8 mouse cellular contexts compared by ENCODE assay signal in genomic region chr15:64434502-64434901, GRCm38 (mm10).
DNase-seq lines count a peak whose midpoint lies in the region; ATAC-seq lines count a peak whose summit lies in the region.
"Had no signal": no experiment of that assay in that cellular context is flagged by ENCODE, and none has a peak within 500 bp of the region (broad histone marks: within the 10 kb centered on the region; RNA-seq: fewer than 3 reads in every experiment).

No protein-coding gene starts in this region.

- ATAC-seq in neural tube, embryonic 11.5 days (ENCODE audit: insufficient read depth, low FRiP score, low TSS enrichment), result 0 out of 2 replicates have a peak, but pooled peaks have one; percentile 35
- ATAC-seq in forebrain, embryonic 12.5 days (ENCODE audit: low FRiP score), result peak; percentile 70; the same call in 1 of the 2 replicates
- ATAC-seq in megakaryocyte-erythroid progenitor cell, adult 5-6 weeks (replicated peaks; ENCODE audit: low FRiP score, low TSS enrichment, poor library complexity, severe bottlenecking), result no peak

- H3K9ac ChIP-seq in neural tube, embryonic 11.5 days (ENCODE audit: low read length), result no peak overlapping the region
- H3K9ac ChIP-seq in forebrain, embryonic 12.5 days, result no peak overlapping the region
- H3K9ac ChIP-seq: limb, embryonic 15.5 days had no signal

- H3K36me3 ChIP-seq in neural tube, embryonic 11.5 days (ENCODE audit: control insufficient read depth, insufficient read depth, low read length), result no peaks in the 10 kb centered on the region
- H3K36me3 ChIP-seq in forebrain, embryonic 12.5 days (replicated peaks), result no peaks in the 10 kb centered on the region
- H3K36me3 ChIP-seq: limb, embryonic 15.5 days had no signal

- no peak overlapping the region for H3K27ac ChIP-seq in neural tube, embryonic 11.5 days (ENCODE audit: low read depth, low read length)
- H3K27ac ChIP-seq in forebrain, embryonic 12.5 days, result no peak overlapping the region
- H3K27ac ChIP-seq: limb, embryonic 15.5 days had no signal

- H3K4me2 ChIP-seq in neural tube, embryonic 11.5 days (ENCODE audit: low read depth), result no peak overlapping the region
- no peak overlapping the region for H3K4me2 ChIP-seq in forebrain, embryonic 12.5 days
- H3K4me2 ChIP-seq: limb, embryonic 15.5 days had no signal

- no peak for DNase-seq in neural tube, embryonic 11.5 days (ENCODE audit: low spot score)
- DNase-seq in neural tube, embryonic 10.5 days (ENCODE audit: extremely low spot score, low spot score), result no peak
- peak; percentile 78 for DNase-seq in layer of hippocampus, adult 9-11 months
- peak; percentile 64 for DNase-seq in retina, postnatal 1 day
- no peak for DNase-seq in thymus, postnatal 10 days (ENCODE audit: low spot score in 2 of 2)

- H3K4me1 ChIP-seq in neural tube, embryonic 11.5 days (ENCODE audit: control insufficient read depth, insufficient read depth, low read length), result no peaks in the 10 kb centered on the region
- H3K4me1 ChIP-seq in forebrain, embryonic 12.5 days, result peaks cover 7% of the 10 kb centered on the region; the same call in 1 of the 2 replicates
- H3K4me1 ChIP-seq: limb, embryonic 15.5 days had no signal

- H3K27me3 ChIP-seq in neural tube, embryonic 11.5 days (ENCODE audit: control insufficient read depth, insufficient read depth, low read length), result no peaks in the 10 kb centered on the region
- no peaks in the 10 kb centered on the region for H3K27me3 ChIP-seq in forebrain, embryonic 12.5 days
- H3K27me3 ChIP-seq: limb, embryonic 15.5 days had no signal

- WGBS in neural tube, embryonic 11.5 days, result 7% methylated on average over 3 of the region's 3 CpGs
- WGBS in forebrain, embryonic 12.5 days, result 0% methylated on average over 3 of the region's 3 CpGs

- no peaks in the 10 kb centered on the region for H3K9me3 ChIP-seq in neural tube, embryonic 11.5 days (ENCODE audit: control insufficient read depth, low read length)
- H3K9me3 ChIP-seq in forebrain, embryonic 12.5 days, result no peaks in the 10 kb centered on the region
- H3K9me3 ChIP-seq: limb, embryonic 15.5 days had no signal

- no peak overlapping the region for H3K4me3 ChIP-seq in neural tube, embryonic 11.5 days (ENCODE audit: low read depth, low read length)
- no peak overlapping the region for H3K4me3 ChIP-seq in forebrain, embryonic 12.5 days (replicated peaks)
- H3K4me3 ChIP-seq: limb, embryonic 15.5 days had no signal

Comparison
In these comparisons a context has a peak if more than half of its experiments do, and no peak if none do; other contexts are left out.
1. DNase-seq: peak in layer of hippocampus, adult 9-11 months (single experiment) and retina, postnatal 1 day (single experiment); none in neural tube, embryonic 11.5 days (single experiment), neural tube, embryonic 10.5 days (single experiment) and thymus, postnatal 10 days (0 of 2).